Mouse (Mus musculus): ENCODE measurements at regions not wholly inside any gene's neighbourhood (a gene's known extent, or its start where the extent isn't known, plus 50 kb on each side); places are given as distances from the start of the nearest gene placed in this dataset.

DNA sequence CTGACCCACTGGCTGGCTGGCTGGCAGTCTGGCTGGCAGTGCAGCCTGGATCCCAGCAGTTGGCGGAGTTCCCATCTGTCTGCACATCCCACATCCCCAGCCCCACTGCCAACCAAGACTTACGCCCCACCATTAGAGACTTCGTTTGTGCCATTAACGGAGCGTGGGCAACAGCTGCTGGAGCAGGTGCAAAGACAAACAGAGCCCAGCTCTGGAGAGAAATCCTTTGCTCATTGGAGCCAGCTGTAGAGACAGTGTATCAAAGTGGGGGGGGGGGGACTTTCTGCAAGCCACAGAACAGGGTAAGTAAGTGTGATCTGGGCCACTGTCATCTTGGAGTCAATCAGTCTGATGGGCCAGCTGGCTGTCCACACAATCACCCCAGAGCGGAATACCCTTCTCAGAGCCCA lies 52.3 kb downstream of the Rplp1 start:
- DNase-seq (ENCODE audit: low read depth, low spot score), result no peak

DNA sequence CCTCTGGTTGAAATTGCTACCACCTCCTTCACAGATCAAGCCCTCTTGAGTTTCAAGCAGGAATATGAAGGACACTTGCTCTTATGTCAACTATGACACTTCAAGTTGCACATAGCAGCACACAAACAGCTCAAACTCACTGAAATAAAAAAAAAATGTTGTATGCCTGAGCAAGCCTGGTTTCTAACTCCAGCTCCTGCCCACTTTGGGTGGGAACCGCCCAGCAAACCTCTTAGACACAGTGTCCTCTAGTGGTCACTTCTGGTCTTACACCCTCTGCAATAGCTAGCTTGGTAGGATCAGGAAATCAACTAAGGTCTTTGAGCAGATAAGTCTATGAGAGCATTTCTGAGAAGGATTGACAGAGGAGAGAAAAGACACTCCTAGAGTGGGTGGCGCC lies 54.2 kb downstream of the Rplp1 start:
- DNase-seq (ENCODE audit: low read depth, low spot score), result no peak

GRCm38 (mm10) chr9:61859438-61859837 lies 54.9 kb downstream of the Rplp1 start:
- DNase-seq (ENCODE audit: low read depth, low spot score), result no peak

- DNase-seq (ENCODE audit: low read depth, low spot score), result no peak
Observed at GRCm38 (mm10) chr9:61857817-61858216, 56.5 kb downstream of the Rplp1 start.

- no peak for DNase-seq (ENCODE audit: low read depth, low spot score)
Observed at GRCm38 (mm10) chr9:61856686-61857085, 57.7 kb downstream of the Rplp1 start.

DNA sequence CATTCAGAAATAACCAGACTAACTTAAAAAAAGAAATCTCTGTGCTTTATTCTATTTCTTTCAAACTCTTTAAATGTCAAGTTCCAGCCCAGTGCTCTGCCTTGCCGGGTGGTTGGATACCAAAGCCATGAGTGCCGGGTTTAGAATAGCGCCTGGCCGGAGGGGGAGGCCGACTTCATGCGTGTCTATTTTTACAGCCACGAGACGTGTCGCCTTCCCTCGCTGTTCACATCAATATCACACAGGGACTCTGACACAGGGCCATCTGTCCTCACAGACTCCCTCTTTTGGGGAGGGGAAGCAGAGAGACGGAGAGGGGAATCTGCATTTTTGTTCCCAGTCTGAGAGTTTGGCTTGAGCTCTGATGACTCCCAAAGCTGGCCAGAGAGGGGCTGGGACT lies 58.7 kb downstream of the Rplp1 start:
- DNase-seq (ENCODE audit: low read depth, low spot score), result no peak

GRCm38 (mm10) chr9:61853841-61854240 lies 60.5 kb downstream of the Rplp1 start:
- DNase-seq (ENCODE audit: low read depth, low spot score), result no peak

DNA sequence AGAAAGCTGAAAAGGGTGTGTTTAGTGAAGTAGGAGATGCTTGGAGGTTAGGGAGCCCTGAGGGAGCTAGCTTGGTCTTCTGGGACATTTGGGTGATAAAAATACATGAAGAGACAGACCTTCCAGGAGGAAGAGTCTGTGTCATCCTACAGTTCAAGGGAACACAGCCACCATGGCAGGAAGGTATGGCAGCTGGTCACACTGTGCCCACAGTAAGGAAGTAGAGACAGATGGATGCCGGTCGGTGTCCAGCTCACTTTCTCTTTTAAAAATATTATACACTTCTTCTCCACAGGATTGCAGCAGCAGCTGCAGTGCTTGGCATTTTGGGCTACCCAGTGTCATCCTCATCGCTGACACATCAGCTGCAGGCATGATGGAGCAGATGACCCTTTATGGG lies 63.0 kb downstream of the Rplp1 start:
- no peak for DNase-seq (ENCODE audit: low read depth, low spot score)

DNA sequence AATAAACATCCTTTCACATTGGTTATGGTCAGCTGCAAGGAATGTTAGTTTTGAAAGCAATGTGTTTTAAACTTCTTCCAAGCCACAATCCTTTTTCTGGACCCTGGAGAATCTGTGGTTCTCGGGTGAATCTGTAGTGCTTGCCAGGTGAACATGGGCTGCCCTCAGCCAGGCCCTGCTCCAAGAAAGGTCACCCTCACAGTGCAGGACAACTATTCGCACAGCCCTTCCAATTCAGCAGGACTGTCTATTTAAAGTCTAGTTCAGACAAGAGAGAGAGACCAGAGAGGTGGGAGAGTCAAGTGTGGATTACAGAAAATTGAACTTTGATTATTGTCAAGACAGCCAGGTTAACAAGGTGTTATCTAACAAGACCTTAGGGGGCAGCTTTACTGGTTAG lies 65.9 kb downstream of the Rplp1 start:
- DNase-seq (ENCODE audit: low read depth, low spot score), result no peak

DNA sequence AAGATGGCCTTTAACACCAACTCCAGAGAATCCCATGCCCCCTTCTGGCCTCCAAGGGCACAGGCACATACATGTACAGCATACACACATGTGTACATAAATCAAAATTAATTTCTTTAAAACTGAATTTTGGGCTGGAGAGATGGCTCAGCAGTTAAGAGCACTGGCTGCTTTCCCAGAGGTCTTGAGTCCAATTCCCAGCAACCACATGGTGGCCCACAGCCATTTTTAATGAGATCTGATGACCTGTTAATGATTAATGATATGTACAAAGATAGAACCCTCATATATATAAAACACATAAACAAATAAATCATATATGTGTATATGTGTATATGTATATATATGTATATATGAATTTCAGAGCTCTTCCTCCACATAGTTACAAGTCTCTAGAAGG lies 66.8 kb downstream of the Rplp1 start:
- no peak for DNase-seq (ENCODE audit: low read depth, low spot score)

DNA sequence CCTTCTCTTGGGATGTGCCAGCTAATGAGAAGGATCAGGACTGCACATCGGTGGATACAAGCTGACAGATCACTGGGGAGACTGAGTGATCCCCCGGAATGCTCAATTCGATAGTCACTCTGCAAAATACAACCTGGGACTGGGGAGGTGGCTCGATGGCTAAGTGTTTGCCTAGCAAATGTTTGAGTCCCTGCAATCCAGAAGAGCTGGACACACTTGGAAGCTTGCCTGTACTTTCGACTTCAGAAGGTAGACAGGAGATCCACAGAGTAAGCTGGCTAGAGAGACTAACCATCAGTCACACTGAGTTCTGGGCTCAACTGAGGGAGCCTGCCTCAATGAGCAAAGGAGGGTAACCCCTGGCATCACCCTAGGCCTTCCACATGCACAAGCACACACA lies 69.7 kb downstream of the Rplp1 start:
- DNase-seq (ENCODE audit: low read depth, low spot score), result no peak

- DNase-seq (ENCODE audit: low read depth, low spot score), result no peak
Observed at GRCm38 (mm10) chr9:61844141-61844540, 70.2 kb downstream of the Rplp1 start.

GRCm38 (mm10) chr9:61843513-61843912 lies 70.8 kb downstream of the Rplp1 start:
- no peak for DNase-seq (ENCODE audit: low read depth, low spot score)

DNA sequence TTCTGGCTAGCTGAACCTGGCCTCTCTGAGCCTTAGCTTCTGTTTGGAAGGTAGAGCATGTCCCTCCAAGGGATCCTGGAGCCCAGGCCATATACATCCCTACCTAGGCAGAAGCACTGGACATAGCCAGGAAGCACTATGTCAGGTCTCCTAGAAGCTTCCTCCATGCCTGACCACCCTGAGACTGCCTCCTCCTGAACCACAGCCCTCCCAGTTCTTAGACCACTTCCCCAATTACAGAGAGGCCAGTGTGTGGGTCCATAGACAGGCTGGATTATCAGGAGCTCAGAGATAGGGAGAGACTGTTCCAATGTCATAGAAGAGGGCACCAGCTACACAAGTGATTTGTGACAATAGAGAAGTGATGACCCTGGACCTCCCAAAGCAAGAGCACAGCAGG lies 72.0 kb downstream of the Rplp1 start:
- DNase-seq (ENCODE audit: low read depth, low spot score), result no peak

DNA sequence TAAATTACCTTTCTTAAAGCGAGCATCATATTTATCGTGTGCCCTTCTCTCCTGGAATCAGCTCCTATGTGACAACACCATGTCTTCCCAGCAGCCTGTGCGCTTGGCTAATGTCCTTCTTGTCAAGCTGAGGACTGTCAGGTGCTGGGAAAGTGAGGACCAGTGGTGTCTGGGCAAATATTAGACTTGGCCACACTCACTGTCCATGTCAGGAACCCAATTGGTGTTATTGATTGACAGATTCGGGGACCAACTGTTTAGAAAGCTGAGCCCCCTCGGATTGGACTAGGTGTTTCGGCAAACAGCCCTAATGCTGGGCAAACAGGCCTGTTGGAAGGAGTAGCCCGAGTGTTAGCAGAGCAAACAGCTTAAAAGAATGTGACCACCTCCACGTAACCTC lies 73.1 kb downstream of the Rplp1 start:
- no peak for DNase-seq (ENCODE audit: low read depth, low spot score)

DNA sequence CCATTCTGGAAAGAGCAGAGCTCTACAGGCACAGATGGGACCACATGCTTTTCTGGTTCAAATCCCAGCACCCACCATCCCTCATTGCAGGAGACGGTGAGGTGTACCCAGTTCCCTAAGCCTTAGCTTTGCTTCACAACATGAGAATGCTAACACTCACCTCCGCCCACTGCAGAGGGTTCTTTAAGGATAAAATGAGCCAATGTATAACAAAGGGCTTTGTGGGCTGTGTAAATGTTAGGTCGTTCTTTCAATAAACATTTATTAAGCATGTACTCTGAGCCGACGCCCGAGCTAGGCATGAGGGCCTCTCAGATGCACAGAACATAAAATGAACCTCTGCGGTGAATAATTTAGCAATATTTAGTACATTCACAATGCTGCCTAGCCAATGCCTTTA lies 74.0 kb downstream of the Rplp1 start:
- DNase-seq (ENCODE audit: low read depth, low spot score), result no peak

- DNase-seq (ENCODE audit: low read depth, low spot score), result no peak
Observed at GRCm38 (mm10) chr9:61833226-61833625, 81.1 kb downstream of the Rplp1 start.

DNA sequence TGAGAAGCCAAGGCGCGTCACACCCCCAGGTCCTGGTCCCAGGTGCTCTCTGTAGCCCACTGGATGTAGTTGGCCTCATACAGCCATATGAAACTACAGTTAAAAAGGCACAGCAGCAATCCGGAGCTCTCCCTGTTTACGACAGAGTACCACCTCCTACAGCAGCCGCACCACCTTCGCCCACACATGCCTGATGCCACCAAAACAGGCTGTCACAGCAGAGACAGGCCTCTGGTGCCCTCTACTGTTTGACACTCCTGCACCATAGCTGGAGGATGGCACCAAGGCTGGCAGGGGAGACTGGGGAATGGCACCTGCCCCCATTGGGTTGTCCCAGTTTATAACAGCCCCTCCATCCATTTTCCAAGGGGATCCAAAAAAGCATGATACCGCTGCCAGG lies 84.1 kb downstream of the Rplp1 start:
- DNase-seq (ENCODE audit: low read depth, low spot score), result peak; percentile 26

- DNase-seq (ENCODE audit: low read depth, low spot score), result no peak
Observed at GRCm38 (mm10) chr9:61829736-61830135, 84.6 kb downstream of the Rplp1 start.

DNA sequence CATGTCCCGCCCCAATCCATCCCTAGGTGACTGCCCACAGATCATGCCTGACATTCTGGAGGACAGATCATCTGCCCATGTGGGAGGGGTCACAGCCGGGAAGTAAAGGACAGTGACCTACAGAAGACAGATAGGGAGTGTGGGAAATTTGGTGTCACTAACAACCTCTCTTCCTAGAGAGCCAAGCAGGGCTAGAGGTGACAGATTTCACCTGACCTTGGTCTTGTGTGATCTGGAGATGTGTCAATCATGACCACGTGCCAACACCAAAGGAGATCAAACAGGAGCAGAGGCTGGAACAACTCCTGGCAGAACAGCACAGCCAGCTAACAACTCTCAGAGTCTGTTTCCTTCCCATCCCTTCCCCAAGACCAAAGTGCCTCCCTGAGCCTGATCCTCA lies 85.0 kb downstream of the Rplp1 start:
- DNase-seq (ENCODE audit: low read depth, low spot score), result no peak

DNA sequence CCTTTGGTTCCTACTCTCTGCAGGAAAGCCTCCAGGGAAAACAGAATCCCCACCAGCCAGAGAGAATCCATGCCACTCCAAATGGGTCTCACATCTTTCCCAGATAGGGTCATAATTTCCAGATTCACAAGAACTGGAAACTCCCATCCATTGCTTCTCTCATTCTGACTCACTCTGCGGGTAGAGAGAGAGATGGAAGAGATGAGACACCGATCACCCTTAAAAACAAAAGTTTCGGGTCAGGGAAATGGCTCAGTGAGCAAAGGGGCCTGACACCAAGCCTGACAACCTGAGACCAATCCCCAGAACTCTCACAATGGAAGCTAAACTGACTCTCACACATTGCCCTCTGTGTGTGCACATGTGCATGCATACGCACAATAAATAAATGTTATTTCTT lies 86.6 kb downstream of the Rplp1 start:
- DNase-seq (ENCODE audit: low read depth, low spot score), result no peak

DNA sequence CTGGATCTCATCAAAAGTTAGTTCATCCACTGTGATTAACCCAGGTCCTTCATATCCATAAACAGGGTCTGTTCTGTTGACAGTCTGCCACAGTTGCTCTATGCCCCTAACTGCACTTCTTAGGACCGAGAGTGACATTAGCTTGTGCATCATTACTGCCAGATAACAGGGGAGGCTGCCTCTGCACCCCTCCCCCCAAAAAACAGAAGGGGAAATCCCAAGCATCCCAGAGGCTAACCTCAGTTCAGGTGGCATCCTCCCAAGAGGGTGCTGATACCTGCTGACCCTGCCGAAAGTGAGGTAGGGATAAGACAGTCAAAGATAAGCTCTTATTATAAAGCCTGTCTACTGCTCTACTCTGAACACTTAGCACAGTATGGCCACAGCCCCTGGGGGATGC lies 87.3 kb downstream of the Rplp1 start:
- DNase-seq (ENCODE audit: low read depth, low spot score), result no peak

- no peak for DNase-seq (ENCODE audit: low read depth, low spot score)
Observed at GRCm38 (mm10) chr9:61826415-61826814, 87.9 kb downstream of the Rplp1 start.

GRCm38 (mm10) chr9:61825804-61826203 lies 88.5 kb downstream of the Rplp1 start:
- no peak for DNase-seq (ENCODE audit: low read depth, low spot score)

GRCm38 (mm10) chr9:61819836-61820235 lies 94.5 kb downstream of the Rplp1 start:
- DNase-seq (ENCODE audit: low read depth, low spot score), result no peak
